In the genomic region with DNA sequence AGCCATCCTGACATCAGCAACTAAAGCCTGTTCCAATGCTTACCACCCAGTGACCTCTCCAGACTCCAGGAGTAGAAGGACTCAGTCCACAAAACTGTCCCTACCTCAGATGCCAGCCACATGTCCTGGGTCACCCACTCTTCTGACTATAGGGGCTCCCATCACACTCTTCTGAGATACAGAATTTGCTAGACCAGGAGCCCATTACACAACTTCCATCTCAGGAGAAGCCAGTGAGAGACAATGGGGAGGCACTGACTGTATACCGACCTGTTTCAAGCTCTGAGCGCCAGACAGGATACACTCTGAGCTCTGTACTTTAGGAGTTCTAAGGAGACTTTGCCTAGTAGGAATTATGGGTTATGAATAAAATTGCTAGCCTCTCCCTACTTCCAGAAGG, we compare ENCODE assay signal across 27 mouse cellular contexts.
"Had no signal": no experiment of that assay in that cellular context is flagged by ENCODE, and none has a peak within 500 bp of the region (broad histone marks: within the 10 kb centered on the region; RNA-seq: fewer than 3 reads in every experiment).

No protein-coding gene starts in this region.

- DNase-seq: left cerebral cortex, postnatal 4 days; liver; liver, embryonic 13.5 days; liver, postnatal 0 days; lung, adult 2 months; lung, embryonic 14.5 days; lung, postnatal 4 days; midbrain, embryonic 14.5 days had no signal

- H3K9me3 ChIP-seq: limb, embryonic 10.5 days; limb, embryonic 12.5 days; limb, embryonic 13.5 days; limb, embryonic 15.5 days; liver, embryonic 12.5 days; liver, embryonic 13.5 days; liver, embryonic 15.5 days; lung, embryonic 15.5 days; midbrain, embryonic 10.5 days; midbrain, embryonic 12.5 days; midbrain, embryonic 13.5 days; midbrain, embryonic 15.5 days; neural tube, embryonic 12.5 days had no signal

- H3K36me3 ChIP-seq: limb, embryonic 10.5 days; limb, embryonic 12.5 days; limb, embryonic 13.5 days; limb, embryonic 15.5 days; liver, embryonic 12.5 days; liver, embryonic 13.5 days; liver, embryonic 15.5 days; lung, embryonic 15.5 days; midbrain, embryonic 10.5 days; midbrain, embryonic 12.5 days; midbrain, embryonic 13.5 days; midbrain, embryonic 15.5 days; neural tube, embryonic 12.5 days had no signal

- H3K4me2 ChIP-seq: limb, embryonic 12.5 days; limb, embryonic 13.5 days; limb, embryonic 15.5 days; liver, embryonic 11.5 days; liver, embryonic 12.5 days; liver, embryonic 13.5 days; liver, embryonic 15.5 days; lung, embryonic 14.5 days; lung, embryonic 15.5 days; midbrain, embryonic 11.5 days; midbrain, embryonic 12.5 days; midbrain, embryonic 13.5 days; midbrain, embryonic 15.5 days; neural tube, embryonic 12.5 days had no signal

- H3K27ac ChIP-seq: left cerebral cortex, adult 2 months; limb, embryonic 10.5 days; limb, embryonic 12.5 days; limb, embryonic 13.5 days; limb, embryonic 15.5 days; liver, embryonic 12.5 days; liver, embryonic 13.5 days; liver, embryonic 14.5 days; liver, embryonic 15.5 days; lung, embryonic 15.5 days; macrophage; midbrain, embryonic 10.5 days; midbrain, embryonic 12.5 days; midbrain, embryonic 13.5 days; midbrain, embryonic 15.5 days; neural tube, embryonic 12.5 days had no signal

- H3K4me3 ChIP-seq: left cerebral cortex, adult 2 months; limb, embryonic 10.5 days; limb, embryonic 12.5 days; limb, embryonic 13.5 days; limb, embryonic 15.5 days; liver, embryonic 12.5 days; liver, embryonic 13.5 days; liver, embryonic 15.5 days; lung, embryonic 15.5 days; megakaryocyte, embryonic 14.5 days; midbrain, embryonic 10.5 days; midbrain, embryonic 12.5 days; midbrain, embryonic 13.5 days; midbrain, embryonic 15.5 days; myocyte; neural tube, embryonic 12.5 days had no signal

- ATAC-seq: liver, embryonic 12.5 days; liver, postnatal 0 days; midbrain, embryonic 13.5 days; midbrain, embryonic 15.5 days had no signal

- H3K27me3 ChIP-seq: limb, embryonic 12.5 days; limb, embryonic 13.5 days; limb, embryonic 15.5 days; liver, embryonic 13.5 days; liver, embryonic 15.5 days; lung, embryonic 15.5 days; midbrain, embryonic 12.5 days; midbrain, embryonic 13.5 days; midbrain, embryonic 15.5 days; neural tube, embryonic 12.5 days had no signal

- H3K4me1 ChIP-seq: limb, embryonic 12.5 days; limb, embryonic 13.5 days; limb, embryonic 15.5 days; liver, embryonic 12.5 days; liver, embryonic 13.5 days; liver, embryonic 15.5 days; lung, embryonic 15.5 days; midbrain, embryonic 12.5 days; midbrain, embryonic 13.5 days; midbrain, embryonic 15.5 days; neural tube, embryonic 12.5 days had no signal

- H3K9ac ChIP-seq: limb, embryonic 12.5 days; limb, embryonic 13.5 days; limb, embryonic 15.5 days; liver, embryonic 12.5 days; liver, embryonic 13.5 days; liver, embryonic 14.5 days; liver, embryonic 15.5 days; liver, postnatal 0 days; lung, embryonic 14.5 days; lung, embryonic 15.5 days; midbrain, embryonic 12.5 days; midbrain, embryonic 13.5 days; midbrain, embryonic 15.5 days; neural tube, embryonic 12.5 days had no signal
